Mouse (Mus musculus): Measurements from ENCODE around the gene Spn. TPM values are rescaled to one million over a fixed set of nuclear protein-coding genes. Genes with fewer than 3 reads are reported as not detected.

Spn gene
- polyA plus RNA-seq, 1 experiment from 2014 or later: not detected

DNA sequence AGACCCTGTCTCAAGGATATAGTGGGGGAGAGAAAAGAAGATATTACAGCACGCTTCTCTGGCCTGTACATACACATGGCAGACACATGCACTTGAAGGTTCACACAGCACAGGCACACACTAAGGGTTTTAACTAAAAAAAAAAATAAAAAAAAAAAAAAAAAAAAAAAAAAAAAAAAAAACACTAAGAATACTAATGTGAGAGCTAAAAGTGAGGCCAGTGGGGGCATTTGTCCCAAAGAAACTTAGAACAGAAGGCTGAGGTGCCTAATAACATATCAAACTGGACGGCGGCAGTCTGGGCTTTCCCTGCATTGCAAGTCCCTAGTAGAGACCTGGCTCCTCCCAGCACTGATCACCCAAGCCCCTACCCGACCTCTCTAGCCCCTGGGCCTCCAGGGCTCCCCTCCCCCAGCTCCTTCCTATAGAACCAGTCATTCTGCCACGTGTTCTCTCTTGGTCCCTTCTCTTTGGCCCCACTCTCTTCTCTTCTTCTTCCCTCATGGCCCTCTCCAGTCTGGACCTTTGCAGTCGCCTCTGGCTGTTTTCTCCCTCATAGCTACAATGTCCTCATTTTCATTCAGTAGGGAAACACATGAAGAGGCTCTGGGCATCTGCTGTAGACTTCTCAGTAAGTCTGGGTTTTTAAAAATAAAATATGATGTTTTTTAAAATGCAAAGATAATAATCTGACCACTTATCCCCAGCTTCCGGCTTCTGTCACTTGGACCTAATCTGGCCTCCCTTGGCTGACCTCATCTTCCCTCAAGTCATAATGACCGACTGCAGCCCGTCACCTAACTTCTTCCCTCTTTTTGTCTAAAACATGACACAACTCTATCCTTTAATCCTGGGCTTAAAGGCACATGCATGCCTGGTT, 8.0 kb upstream of the Spn start:
- Histone ChIP-seq H3K27me3 (ENCODE audit: control insufficient read depth, insufficient read depth, low read length) (no peaks in the 10 kb centered on the region), H3K36me3 (ENCODE audit: control insufficient read depth, insufficient read depth, low read length) (no peaks in the 10 kb centered on the region), H3K27ac (ENCODE audit: low read depth, low read length) (no peak overlapping the region), H3K4me2 (ENCODE audit: low read depth, low read length) (no peak overlapping the region), H3K4me3 (ENCODE audit: low read depth, low read length) (no peak overlapping the region), H3K9ac (replicated peaks; ENCODE audit: low read depth, low read length) (no peak overlapping the region), H3K9me3 (ENCODE audit: control insufficient read depth, low read length) (no peaks in the 10 kb centered on the region), H3K4me1 (ENCODE audit: control insufficient read depth, insufficient read depth, low read length) (no peaks in the 10 kb centered on the region)
- 60% methylated on average over 9 of the region's 9 CpGs for WGBS
- no peak for ATAC-seq (ENCODE audit: low read depth)

DNA sequence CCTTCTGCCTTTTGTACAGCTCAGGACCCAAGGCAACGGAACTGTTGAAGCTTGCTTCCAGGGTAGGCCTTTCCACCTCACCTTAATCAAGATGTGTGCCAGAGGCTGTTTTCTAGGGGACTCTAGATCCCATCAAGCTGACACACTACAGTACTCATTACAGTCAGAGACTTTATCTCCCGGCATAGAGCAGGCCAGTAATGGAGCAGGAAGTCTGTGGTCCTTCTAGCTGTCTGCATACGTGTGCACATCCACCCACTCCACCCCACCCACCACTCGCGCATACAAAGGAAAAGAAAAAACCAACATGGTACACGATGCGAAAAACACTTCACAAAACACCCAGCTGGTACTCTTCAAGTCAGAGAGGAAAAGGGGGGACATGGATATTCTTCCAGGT, 6.8 kb upstream of the Spn start:
- WGBS: 90% methylated on average over 7 of the region's 7 CpGs
- Histone ChIP-seq H3K4me3 (ENCODE audit: low read depth, low read length) (no peak overlapping the region), H3K27ac (ENCODE audit: low read depth, low read length) (no peak overlapping the region), H3K36me3 (ENCODE audit: control insufficient read depth, insufficient read depth, low read length) (no peaks in the 10 kb centered on the region), H3K4me1 (ENCODE audit: control insufficient read depth, insufficient read depth, low read length) (no peaks in the 10 kb centered on the region), H3K27me3 (ENCODE audit: control insufficient read depth, insufficient read depth, low read length) (no peaks in the 10 kb centered on the region), H3K9ac (replicated peaks; ENCODE audit: low read depth, low read length) (no peak overlapping the region), H3K9me3 (ENCODE audit: control insufficient read depth, low read length) (no peaks in the 10 kb centered on the region), H3K4me2 (ENCODE audit: low read depth, low read length) (no peak overlapping the region)
- ATAC-seq (ENCODE audit: low read depth): no peak

DNA sequence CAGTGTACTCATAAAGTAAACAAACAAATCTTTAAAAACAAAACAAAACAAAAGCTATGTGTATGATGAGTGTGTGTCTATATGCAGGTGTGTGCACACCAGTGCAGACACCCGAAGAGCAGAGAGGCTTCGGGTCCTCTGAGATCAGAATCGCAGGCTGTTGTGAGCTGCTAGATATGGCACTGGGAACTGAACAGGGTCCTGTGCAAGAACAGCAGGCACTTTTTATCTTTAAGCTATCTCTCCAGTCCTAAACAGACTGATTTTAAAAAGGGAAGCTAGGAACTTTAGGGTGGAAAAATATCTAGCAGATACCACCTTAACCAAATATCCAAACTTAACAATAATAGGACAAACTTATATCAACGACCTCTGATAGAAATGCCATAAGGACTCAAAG, 5.0 kb upstream of the Spn start:
- 88% methylated on average over 4 of the region's 4 CpGs for WGBS
- Histone ChIP-seq H3K9ac (replicated peaks; ENCODE audit: low read depth, low read length) (no peak overlapping the region), H3K4me1 (ENCODE audit: control insufficient read depth, insufficient read depth, low read length) (no peaks in the 10 kb centered on the region), H3K4me3 (ENCODE audit: low read depth, low read length) (no peak overlapping the region), H3K4me2 (ENCODE audit: low read depth, low read length) (no peak overlapping the region), H3K36me3 (ENCODE audit: control insufficient read depth, insufficient read depth, low read length) (no peaks in the 10 kb centered on the region), H3K27me3 (ENCODE audit: control insufficient read depth, insufficient read depth, low read length) (no peaks in the 10 kb centered on the region), H3K27ac (ENCODE audit: low read depth, low read length) (no peak overlapping the region), H3K9me3 (ENCODE audit: control insufficient read depth, low read length) (no peaks in the 10 kb centered on the region)
- no peak for ATAC-seq (ENCODE audit: low read depth)

GRCm38 (mm10) chr7:127142214-127142613, 4.6 kb upstream of the Spn start:
- Histone ChIP-seq H3K9me3 (ENCODE audit: control insufficient read depth, low read length) (no peaks in the 10 kb centered on the region), H3K4me3 (ENCODE audit: low read depth, low read length) (no peak overlapping the region), H3K9ac (replicated peaks; ENCODE audit: low read depth, low read length) (no peak overlapping the region), H3K4me1 (ENCODE audit: control insufficient read depth, insufficient read depth, low read length) (no peaks in the 10 kb centered on the region), H3K27ac (ENCODE audit: low read depth, low read length) (no peak overlapping the region), H3K27me3 (ENCODE audit: control insufficient read depth, insufficient read depth, low read length) (no peaks in the 10 kb centered on the region), H3K36me3 (ENCODE audit: control insufficient read depth, insufficient read depth, low read length) (no peaks in the 10 kb centered on the region), H3K4me2 (ENCODE audit: low read depth, low read length) (no peak overlapping the region)
- 57% methylated on average over 2 of the region's 2 CpGs for WGBS
- no peak for ATAC-seq (ENCODE audit: low read depth)

DNA sequence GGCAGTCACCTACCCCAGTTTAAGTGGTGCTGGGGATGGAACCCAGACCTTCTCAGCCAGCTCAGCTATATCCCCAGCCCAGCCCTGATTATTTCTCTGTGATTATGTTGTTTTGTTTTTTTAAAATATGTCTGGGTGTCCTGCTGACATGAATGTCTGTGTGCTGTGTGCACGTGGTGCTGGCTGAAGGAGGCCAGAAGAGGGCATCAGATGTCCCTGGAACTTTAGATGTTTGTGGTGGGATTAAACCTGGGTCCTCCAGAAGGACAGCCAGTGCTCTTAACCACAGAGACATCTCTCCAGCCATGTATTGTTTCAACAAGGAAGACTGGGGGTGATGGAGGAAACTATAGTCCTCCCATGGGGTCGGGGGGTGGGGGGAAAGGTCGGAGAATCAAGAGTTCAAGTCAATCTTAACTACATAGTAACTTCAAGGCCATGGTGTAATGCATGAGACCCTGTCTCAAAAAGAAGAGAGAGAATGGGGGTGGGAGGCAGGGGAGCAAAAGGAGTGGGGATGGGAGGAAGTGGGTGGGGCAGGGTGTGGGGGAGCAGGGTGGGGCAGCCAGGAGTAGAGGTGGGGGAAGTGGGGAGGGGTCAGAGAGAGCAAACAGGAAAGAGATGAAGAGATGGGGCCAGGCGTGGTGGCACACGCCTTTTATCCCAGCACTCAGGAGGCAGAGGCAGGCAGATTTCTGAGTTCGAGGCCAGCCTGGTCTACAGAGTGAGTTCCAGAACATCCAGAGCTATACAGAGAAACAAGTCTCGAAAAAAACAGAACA, 3.2 kb upstream of the Spn start:
- Histone ChIP-seq H3K27me3 (ENCODE audit: control insufficient read depth, insufficient read depth, low read length) (no peaks in the 10 kb centered on the region), H3K9me3 (ENCODE audit: control insufficient read depth, low read length) (no peaks in the 10 kb centered on the region), H3K4me2 (ENCODE audit: low read depth, low read length) (no peak overlapping the region), H3K36me3 (ENCODE audit: control insufficient read depth, insufficient read depth, low read length) (no peaks in the 10 kb centered on the region), H3K9ac (replicated peaks; ENCODE audit: low read depth, low read length) (no peak overlapping the region), H3K4me1 (ENCODE audit: control insufficient read depth, insufficient read depth, low read length) (no peaks in the 10 kb centered on the region), H3K4me3 (ENCODE audit: low read depth, low read length) (no peak overlapping the region), H3K27ac (ENCODE audit: low read depth, low read length) (no peak overlapping the region)
- no peak for ATAC-seq (ENCODE audit: low read depth)
- 70% methylated on average over 7 of the region's 7 CpGs for WGBS

GRCm38 (mm10) chr7:127139562-127139961, 1.9 kb upstream of the Spn start:
- Histone ChIP-seq H3K4me2 (ENCODE audit: low read depth, low read length) (no peak overlapping the region), H3K36me3 (ENCODE audit: control insufficient read depth, insufficient read depth, low read length) (no peaks in the 10 kb centered on the region), H3K27me3 (ENCODE audit: control insufficient read depth, insufficient read depth, low read length) (no peaks in the 10 kb centered on the region), H3K4me3 (ENCODE audit: low read depth, low read length) (no peak overlapping the region), H3K27ac (ENCODE audit: low read depth, low read length) (no peak overlapping the region), H3K9me3 (ENCODE audit: control insufficient read depth, low read length) (no peaks in the 10 kb centered on the region), H3K9ac (replicated peaks; ENCODE audit: low read depth, low read length) (no peak overlapping the region), H3K4me1 (ENCODE audit: control insufficient read depth, insufficient read depth, low read length) (no peaks in the 10 kb centered on the region)
- ATAC-seq (ENCODE audit: low read depth): no peak
- 57% methylated on average over 5 of the region's 5 CpGs for WGBS

DNA sequence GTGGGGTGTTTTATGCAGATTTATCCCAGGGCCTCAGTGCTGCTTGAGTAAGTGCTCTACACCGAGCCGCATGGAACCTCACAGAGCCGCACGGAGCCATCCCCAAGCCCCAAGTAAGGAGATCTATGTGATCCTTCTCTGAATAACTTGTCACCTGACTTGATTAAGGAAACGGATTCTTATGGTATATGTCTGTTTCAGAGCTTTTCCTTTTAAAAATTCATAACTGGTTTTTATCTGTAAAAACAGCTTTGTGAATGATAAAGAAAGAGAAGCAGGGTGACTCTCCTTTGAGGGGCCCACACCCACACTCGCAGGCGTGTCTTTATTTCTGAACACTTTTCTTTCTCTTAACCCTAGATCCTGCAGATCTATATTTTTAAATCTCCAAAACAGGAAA, 1.5 kb upstream of the Spn start:
- no peaks in the 10 kb centered on the region for H3K27me3 ChIP-seq (ENCODE audit: control insufficient read depth, insufficient read depth, low read length)
- no peak overlapping the region for H3K4me2 ChIP-seq (ENCODE audit: low read depth, low read length)
- no peaks in the 10 kb centered on the region for H3K9me3 ChIP-seq (ENCODE audit: control insufficient read depth, low read length)
- no peak overlapping the region for H3K4me3 ChIP-seq (ENCODE audit: low read depth, low read length)
- H3K4me1 ChIP-seq (ENCODE audit: control insufficient read depth, insufficient read depth, low read length): no peaks in the 10 kb centered on the region
- no peaks in the 10 kb centered on the region for H3K36me3 ChIP-seq (ENCODE audit: control insufficient read depth, insufficient read depth, low read length)
- H3K27ac ChIP-seq (ENCODE audit: low read depth, low read length): no peak overlapping the region
- ATAC-seq (ENCODE audit: low read depth): no peak
- 93% methylated on average over 7 of the region's 7 CpGs for WGBS
- H3K9ac ChIP-seq (replicated peaks; ENCODE audit: low read depth, low read length): no peak overlapping the region

DNA sequence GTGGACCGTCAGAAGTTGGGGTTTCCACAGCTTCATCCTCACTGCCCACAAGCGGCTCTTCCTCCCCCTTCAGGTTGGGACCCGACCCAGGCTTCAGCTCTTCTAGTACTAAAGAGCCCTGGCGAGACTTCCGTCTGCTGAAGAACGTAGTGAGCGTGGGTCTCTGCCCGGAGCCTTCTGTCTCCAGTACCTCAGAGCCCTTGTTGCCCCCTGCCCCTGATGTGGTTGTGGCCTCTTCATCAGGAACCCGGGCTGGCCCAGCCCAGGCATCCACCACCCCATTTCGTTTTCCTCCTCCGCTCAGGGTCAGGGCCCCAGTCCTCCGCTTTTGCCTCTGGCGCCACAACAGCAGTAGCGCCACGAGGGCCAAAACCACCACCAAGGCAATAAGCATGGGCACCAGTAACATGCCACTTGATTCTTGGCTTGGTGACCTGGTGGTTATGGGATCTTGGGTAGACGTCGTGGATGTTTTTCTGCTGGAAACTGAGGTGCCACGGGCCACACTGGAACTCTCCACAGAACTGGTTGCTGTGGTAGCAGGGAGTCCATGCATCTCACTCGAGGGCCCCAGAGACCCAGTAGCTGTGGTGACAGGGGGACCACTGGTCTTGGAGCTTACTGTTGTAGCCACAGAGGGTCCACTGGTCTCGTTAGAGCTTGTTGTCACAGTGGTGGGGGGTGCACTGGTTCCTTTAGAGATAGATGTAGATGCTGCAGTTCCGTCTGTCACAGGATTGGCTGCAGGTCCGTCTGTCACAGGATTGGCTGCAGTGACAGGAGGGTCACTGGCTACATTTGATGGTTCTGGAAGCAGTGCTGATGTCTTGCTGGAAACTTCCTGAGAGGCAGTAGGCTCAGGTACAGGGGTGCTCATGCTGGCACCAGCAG, 1.2 kb downstream of the Spn start:
- Histone ChIP-seq H3K9me3 (ENCODE audit: control insufficient read depth, low read length) (no peaks in the 10 kb centered on the region), H3K36me3 (ENCODE audit: control insufficient read depth, insufficient read depth, low read length) (no peaks in the 10 kb centered on the region), H3K4me2 (ENCODE audit: low read depth, low read length) (no peak overlapping the region), H3K4me3 (ENCODE audit: low read depth, low read length) (no peak overlapping the region), H3K27ac (ENCODE audit: low read depth, low read length) (no peak overlapping the region), H3K9ac (replicated peaks; ENCODE audit: low read depth, low read length) (no peak overlapping the region), H3K27me3 (ENCODE audit: control insufficient read depth, insufficient read depth, low read length) (no peaks in the 10 kb centered on the region), H3K4me1 (ENCODE audit: control insufficient read depth, insufficient read depth, low read length) (no peaks in the 10 kb centered on the region)
- 89% methylated on average over 22 of the region's 22 CpGs for WGBS
- no peak for ATAC-seq (ENCODE audit: low read depth)

All from neural tube, embryonic 14.5 days (tissue).